Mouse (Mus musculus) neutrophil, adult 5-6 weeks (primary cell): ENCODE measurements around the gene Gm36079. TPM values are rescaled to one million over a fixed set of nuclear protein-coding genes. Genes with fewer than 3 reads are reported as not detected.
"Not testable (repeated sequence)": the region's sequence is repeated elsewhere in the genome, so short reads cannot be mapped to it uniquely, and the experiment has no call there.

Experiments
- ATAC-seq: fragments of 151-379, 151-347 bp; 2 replicates; pipeline ENCODE4 v1.8.0; 2017; ENCODE audit warnings: mild to moderate bottlenecking, moderate TSS enrichment; ENCODE audit not compliant: insufficient number of reproducible peaks, poor library complexity, low FRiP score, severe bottlenecking; ENCODE audit errors: extremely low read depth
- total RNA-seq: library from RNA; stranded (forward); fragments of 200-1000 nt; gene quantifications from 2 replicates; pipeline ENCODE4 v1.2.3, GENCODE M21; 2017

The Gm36079 gene
- total RNA-seq, result not detected in 2 replicates

- ATAC-seq, result not testable (repeated sequence)
These were observed at the start of gene Gm36079 for GRCm38 (mm10) chr13:120026911-120027310. Gene Gm36079 (minus strand): TSS chr13:120027011.

GRCm38 (mm10) chr13:120070878-120071277 is 44.1 kb upstream of the Gm36079 start:
- 0 out of 2 replicates have a peak, but pooled peaks have one; percentile 46 for ATAC-seq

- ATAC-seq, result peak; percentile 75
These were observed 43.3 kb upstream of the Gm36079 start for GRCm38 (mm10) chr13:120070012-120070598.

- ATAC-seq, result peak; percentile 99
These were observed 36.8 kb upstream of the Gm36079 start for GRCm38 (mm10) chr13:120063439-120064089.

GRCm38 (mm10) chr13:120062903-120063302 is 36.1 kb upstream of the Gm36079 start:
- not testable (repeated sequence) for ATAC-seq

- not testable (repeated sequence) for ATAC-seq
These were observed 25.3 kb upstream of the Gm36079 start, which contains the start of gene Gm21188 for GRCm38 (mm10) chr13:120052085-120052484. Gene Gm21188 (minus strand): TSS chr13:120052194.

- peak; percentile 63 for ATAC-seq
These were observed 21.8 kb upstream of the Gm36079 start for GRCm38 (mm10) chr13:120048608-120049007.

- ATAC-seq, result not testable (repeated sequence)
These were observed 21.4 kb upstream of the Gm36079 start for GRCm38 (mm10) chr13:120048186-120048585.

- peak; percentile 77 for ATAC-seq
These were observed 19.8 kb upstream of the Gm36079 start for GRCm38 (mm10) chr13:120046422-120047209.

GRCm38 (mm10) chr13:120041145-120041544 is 14.3 kb upstream of the Gm36079 start:
- ATAC-seq, result peak; percentile 56; the same call in 1 of the 2 replicates

- not testable (repeated sequence) for ATAC-seq
These were observed 11.1 kb upstream of the Gm36079 start for GRCm38 (mm10) chr13:120037881-120038280.

GRCm38 (mm10) chr13:120036577-120037115 is 9.8 kb upstream of the Gm36079 start:
- not testable (repeated sequence) for ATAC-seq

GRCm38 (mm10) chr13:120035151-120035550 is 8.3 kb upstream of the Gm36079 start:
- ATAC-seq, result not testable (repeated sequence)

GRCm38 (mm10) chr13:120034637-120035036 is 7.8 kb upstream of the Gm36079 start:
- ATAC-seq, result not testable (repeated sequence)

- not testable (repeated sequence) for ATAC-seq
These were observed 6.8 kb upstream of the Gm36079 start for GRCm38 (mm10) chr13:120033516-120034190.

- ATAC-seq, result not testable (repeated sequence)
These were observed 4.9 kb upstream of the Gm36079 start for GRCm38 (mm10) chr13:120031676-120032075.

- ATAC-seq, result not testable (repeated sequence)
These were observed 557 bp upstream of the Gm36079 start for GRCm38 (mm10) chr13:120027368-120027767.

- not testable (repeated sequence) for ATAC-seq
These were observed 438 bp downstream of the Gm36079 start for GRCm38 (mm10) chr13:120026373-120026772.

GRCm38 (mm10) chr13:120025576-120025975 is 1.2 kb downstream of the Gm36079 start:
- ATAC-seq, result not testable (repeated sequence)
